Mouse (Mus musculus) embryonic facial prominence, embryonic 12.5 days (tissue): Measurements from ENCODE around the gene Hist2h2bb. TPM values are rescaled to one million over a fixed set of nuclear protein-coding genes. Genes with fewer than 3 reads are reported as not detected.
"Not testable (repeated sequence)": the region's sequence is repeated elsewhere in the genome, so short reads cannot be mapped to it uniquely, and the experiment has no call there.

Experiments used
- ATAC-seq: fragments of 200-750 bp; cut with Nextera tagmentation; 2 replicates; pipeline ENCODE4 v1.8.0; 2017; ENCODE audit not compliant: insufficient number of reproducible peaks, insufficient read depth, low FRiP score, low TSS enrichment
- H3K27ac ChIP-seq: fragments of 300-500 bp; sonication (generic); 2 replicates; pipeline ENCODE4 v1.5.1; 2016; ENCODE audit warnings: mild to moderate bottlenecking
- H3K27me3 ChIP-seq: fragments of 300-500 bp; sonication (generic); 2 replicates; pipeline ENCODE4 v1.6.1; 2016; ENCODE audit warnings: mild to moderate bottlenecking, moderate library complexity
- H3K36me3 ChIP-seq: fragments of 300-500 bp; sonication (generic); 2 replicates; pipeline ENCODE4 v1.6.1; 2016; ENCODE audit warnings: mild to moderate bottlenecking
- H3K4me1 ChIP-seq: fragments of 300-500 bp; sonication (generic); 2 replicates; pipeline ENCODE4 v1.6.1; 2016
- H3K4me2 ChIP-seq: fragments of 300-500 bp; sonication (generic); replicated peaks from 2 replicates; pipeline ENCODE4 v1.6.1; 2016; ENCODE audit warnings: mild to moderate bottlenecking, moderate library complexity
- H3K4me3 ChIP-seq: fragments of 300-500 bp; sonication (generic); 2 replicates; pipeline ENCODE4 v1.5.1; 2016; ENCODE audit warnings: mild to moderate bottlenecking
- H3K9ac ChIP-seq: fragments of 300-500 bp; sonication (generic); 2 replicates; pipeline ENCODE4 v1.6.1; 2016; ENCODE audit warnings: mild to moderate bottlenecking, moderate library complexity
- H3K9me3 ChIP-seq: fragments of 300-500 bp; sonication (generic); 2 replicates; pipeline ENCODE4 v1.6.1; 2016; ENCODE audit warnings: mild to moderate bottlenecking, moderate library complexity
- WGBS: fragments of 180-500 bp; shearing (Covaris S2); methylation state at CpG from one replicate; pipeline ENCODE4 v1.1.7; 2016; 5-methylcytosine and 5-hydroxymethylcytosine counted together
- polyA plus RNA-seq: library from polyadenylated mRNA; unstranded; fragments of >200 nt; fragmentation: Nextera tagmentation; extraction: Ambion mirVana; gene quantifications from 2 replicates; pipeline ENCODE4 v1.2.1, GENCODE M21; 2016

Gene Hist2h2bb
- polyA plus RNA-seq, 1 experiment from 2014 or later = 22.1 TPM

- WGBS = 0% methylated on average over 12 of the region's 44 CpGs
- H3K4me1 ChIP-seq = peaks cover 15% of the 10 kb centered on the region
- not testable (repeated sequence) for H3K36me3 ChIP-seq, H3K27me3 ChIP-seq, H3K9me3 ChIP-seq
- H3K27ac ChIP-seq = peak overlapping the region; percentile 98
- peak overlapping the region; percentile 68 for H3K4me2 ChIP-seq
- H3K4me3 ChIP-seq = peak overlapping the region; percentile 49
- H3K9ac ChIP-seq = peak overlapping the region; percentile 72
- ATAC-seq = peak; percentile 22; the same call in 1 of the 2 replicates
These were observed 675 bp upstream of the Hist2h2bb start for GRCm38 (mm10) chr3:96268776-96269378.

- no peak for ATAC-seq
- no peaks in the 10 kb centered on the region for H3K9me3 ChIP-seq
- H3K4me1 ChIP-seq = peaks cover 3% of the 10 kb centered on the region; the same call in 1 of the 2 replicates
- no peak overlapping the region for H3K4me3 ChIP-seq
- no peaks in the 10 kb centered on the region for H3K36me3 ChIP-seq
- no peak overlapping the region for H3K27ac ChIP-seq
- 89% methylated on average over 17 of the region's 17 CpGs for WGBS
- no peaks in the 10 kb centered on the region for H3K27me3 ChIP-seq
- no peak overlapping the region for H3K9ac ChIP-seq
- H3K4me2 ChIP-seq = no peak overlapping the region
These were observed 4.3 kb downstream of the Hist2h2bb start for GRCm38 (mm10) chr3:96273591-96274465.

DNA sequence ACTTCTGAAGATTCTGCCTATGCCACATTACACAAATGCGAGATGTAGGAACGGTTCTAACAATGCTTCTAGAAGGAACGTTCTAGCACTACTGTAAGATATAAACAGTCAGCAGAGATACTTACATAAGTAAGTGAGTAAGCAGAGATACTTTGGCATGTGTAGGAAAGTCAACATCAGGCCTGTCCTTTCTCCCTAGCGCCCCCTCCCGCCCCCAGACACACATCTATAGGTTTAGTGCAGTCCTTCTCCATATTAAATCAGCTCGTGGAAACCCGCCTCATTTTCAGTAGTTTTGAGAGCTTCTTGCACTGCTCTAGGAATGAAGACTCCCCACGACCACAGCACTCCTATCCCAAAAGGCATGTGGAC, 7.9 kb downstream of the Hist2h2bb start:
- H3K27me3 ChIP-seq = peaks cover 3% of the 10 kb centered on the region; the same call in 1 of the 2 replicates
- peak overlapping the region; percentile 87 for H3K27ac ChIP-seq
- peaks cover 3% of the 10 kb centered on the region; the same call in 1 of the 2 replicates for H3K4me1 ChIP-seq
- H3K9ac ChIP-seq = peak overlapping the region; percentile 62
- peak overlapping the region; percentile 41 for H3K4me3 ChIP-seq
- H3K36me3 ChIP-seq = no peaks in the 10 kb centered on the region
- ATAC-seq = peak; percentile 31; the same call in 1 of the 2 replicates
- H3K4me2 ChIP-seq = peak overlapping the region; percentile 76
- whole genome bisulfite sequencing = 14% methylated on average over 8 of the region's 8 CpGs
- no peaks in the 10 kb centered on the region for H3K9me3 ChIP-seq

- peak overlapping the region; percentile 41 for H3K4me3 ChIP-seq
- peaks cover 6% of the 10 kb centered on the region; the same call in 1 of the 2 replicates for H3K27me3 ChIP-seq
- H3K4me2 ChIP-seq = peak overlapping the region; percentile 76
- WGBS = under 1% methylated on average over 49 of the region's 49 CpGs
- peaks cover 3% of the 10 kb centered on the region; the same call in 1 of the 2 replicates for H3K4me1 ChIP-seq
- peak overlapping the region; percentile 87 for H3K27ac ChIP-seq
- no peaks in the 10 kb centered on the region for H3K9me3 ChIP-seq
- ATAC-seq = peak; percentile 95
- H3K9ac ChIP-seq = peak overlapping the region; percentile 62
- no peaks in the 10 kb centered on the region for H3K36me3 ChIP-seq
These were observed 8.5 kb downstream of the Hist2h2bb start for GRCm38 (mm10) chr3:96277800-96278624.

- no peak overlapping the region for H3K27ac ChIP-seq
- no peaks in the 10 kb centered on the region for H3K9me3 ChIP-seq
- H3K4me2 ChIP-seq = no peak overlapping the region
- H3K9ac ChIP-seq = no peak overlapping the region
- no peaks in the 10 kb centered on the region for H3K36me3 ChIP-seq
- ATAC-seq = no peak
- H3K27me3 ChIP-seq = peaks cover 19% of the 10 kb centered on the region
- H3K4me1 ChIP-seq = peaks cover 3% of the 10 kb centered on the region; the same call in 1 of the 2 replicates
- WGBS = 52% methylated on average over 6 of the region's 6 CpGs
- H3K4me3 ChIP-seq = no peak overlapping the region
These were observed 11.1 kb downstream of the Hist2h2bb start for GRCm38 (mm10) chr3:96280660-96281059.

DNA sequence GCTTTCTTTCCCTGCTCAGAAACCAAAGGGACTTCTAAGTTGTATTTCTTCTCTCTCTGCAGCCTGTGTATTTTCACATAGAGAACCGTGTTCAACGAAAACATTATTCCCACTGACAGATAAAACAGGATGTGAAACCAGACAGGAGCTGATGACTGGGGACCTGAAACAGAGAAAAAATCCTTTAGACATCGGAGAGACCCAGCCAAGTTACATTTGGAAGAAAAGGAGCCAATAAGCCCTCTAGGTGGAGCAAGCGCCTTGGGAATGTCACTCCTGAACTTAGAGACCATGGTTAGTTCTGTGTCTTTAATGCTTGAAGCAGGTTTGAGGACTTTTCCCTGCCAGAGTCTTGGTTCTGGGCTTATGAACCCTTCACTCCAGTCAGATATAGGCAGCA, 14.9 kb downstream of the Hist2h2bb start:
- Histone ChIP-seq H3K4me3 (0 out of 2 replicates have a peak overlapping the region, but pooled peaks have one; percentile 8), H3K27me3 (peaks cover 20% of the 10 kb centered on the region), H3K36me3 (no peaks in the 10 kb centered on the region), H3K27ac (no peak overlapping the region), H3K9ac (no peak overlapping the region), H3K4me2 (peak overlapping the region; percentile 35), H3K4me1 (no peaks in the 10 kb centered on the region), H3K9me3 (no peaks in the 10 kb centered on the region)
- no peak for ATAC-seq
- 23% methylated on average over 4 of the region's 4 CpGs for WGBS

DNA sequence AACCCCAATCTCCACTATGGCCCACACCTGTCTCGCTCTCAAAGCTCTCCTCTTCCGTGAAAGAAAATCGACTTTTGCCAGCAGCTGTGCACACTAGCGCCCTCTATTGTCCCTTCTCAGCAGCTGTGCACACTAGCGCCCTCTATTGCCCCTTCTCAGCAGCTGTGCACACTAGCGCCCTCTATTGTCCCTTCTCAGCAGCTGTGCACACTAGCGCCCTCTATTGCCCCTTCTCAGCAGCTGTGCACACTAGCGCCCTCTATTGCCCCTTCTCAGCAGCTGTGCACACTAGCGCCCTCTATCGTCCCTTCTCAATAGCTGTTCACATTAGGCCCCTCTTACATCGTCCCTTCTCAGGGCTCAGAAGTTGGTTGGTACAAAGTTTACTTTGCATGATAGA, 17.8 kb downstream of the Hist2h2bb start:
- 90% methylated on average over 11 of the region's 11 CpGs for WGBS

DNA sequence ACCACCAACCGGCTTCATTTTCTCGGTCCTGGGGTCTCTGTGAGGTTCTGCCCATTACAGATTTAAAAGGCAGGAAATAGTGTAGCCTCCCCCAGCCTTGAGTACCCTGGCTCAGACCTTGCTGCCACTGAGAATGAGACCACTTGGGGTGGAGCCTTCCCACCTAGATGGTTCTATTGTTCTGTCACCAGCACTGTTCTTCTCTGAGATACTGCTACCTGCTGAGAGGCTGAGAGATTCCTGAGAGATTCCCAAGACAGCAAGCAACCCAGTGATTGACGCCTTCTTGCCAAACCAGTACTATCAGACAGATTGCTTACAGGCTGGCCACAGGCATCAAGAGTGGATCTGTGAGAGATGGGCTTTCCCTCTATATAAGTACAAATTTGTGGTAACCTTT, 19.6 kb downstream of the Hist2h2bb start:
- no peak overlapping the region for H3K9ac ChIP-seq
- WGBS = 72% methylated on average over 3 of the region's 3 CpGs
- no peak overlapping the region for H3K4me2 ChIP-seq
- H3K4me1 ChIP-seq = no peaks in the 10 kb centered on the region
- H3K36me3 ChIP-seq = no peaks in the 10 kb centered on the region
- 0 out of 2 replicates have a peak, but pooled peaks cover 5% of the 10 kb centered on the region for H3K27me3 ChIP-seq
- H3K9me3 ChIP-seq = no peaks in the 10 kb centered on the region
- no peak for ATAC-seq
- H3K27ac ChIP-seq = no peak overlapping the region
- no peak overlapping the region for H3K4me3 ChIP-seq

More for the DNA sequence above, 17.8 kb downstream of the Hist2h2bb start:
- H3K27ac ChIP-seq, H3K4me3 ChIP-seq, H3K4me1 ChIP-seq, H3K9ac ChIP-seq, ATAC-seq, H3K36me3 ChIP-seq, H3K4me2 ChIP-seq, H3K9me3 ChIP-seq: not testable (repeated sequence)
- peaks cover 18% of the 10 kb centered on the region for H3K27me3 ChIP-seq

GRCm38 (mm10) chr3:96290727-96291126, 21.2 kb downstream of the Hist2h2bb start:
- not testable (repeated sequence) for H3K27ac ChIP-seq, H3K9ac ChIP-seq, H3K4me3 ChIP-seq, ATAC-seq, H3K9me3 ChIP-seq, H3K4me2 ChIP-seq, H3K4me1 ChIP-seq, H3K36me3 ChIP-seq, H3K27me3 ChIP-seq
- WGBS = 90% methylated on average over 3 of the region's 3 CpGs

- Histone ChIP-seq H3K9ac (no peak overlapping the region), H3K4me3 (no peak overlapping the region), H3K9me3 (no peaks in the 10 kb centered on the region; the same call in 1 of the 2 replicates), H3K36me3 (no peaks in the 10 kb centered on the region), H3K27me3 (no peaks in the 10 kb centered on the region), H3K27ac (no peak overlapping the region), H3K4me1 (no peaks in the 10 kb centered on the region), H3K4me2 (no peak overlapping the region)
- ATAC-seq = no peak
- 51% methylated on average over 6 of the region's 6 CpGs for WGBS
These were observed 23.1 kb downstream of the Hist2h2bb start for GRCm38 (mm10) chr3:96292641-96293040.

GRCm38 (mm10) chr3:96293368-96293767, 23.8 kb downstream of the Hist2h2bb start:
- no peak for ATAC-seq
- 32% methylated on average over 5 of the region's 5 CpGs for WGBS
- no peak overlapping the region for H3K27ac ChIP-seq
- H3K4me3 ChIP-seq = no peak overlapping the region
- no peak overlapping the region for H3K9ac ChIP-seq
- no peaks in the 10 kb centered on the region; the same call in 1 of the 2 replicates for H3K9me3 ChIP-seq
- H3K27me3 ChIP-seq = no peaks in the 10 kb centered on the region
- no peaks in the 10 kb centered on the region for H3K4me1 ChIP-seq
- H3K36me3 ChIP-seq = no peaks in the 10 kb centered on the region
- H3K4me2 ChIP-seq = no peak overlapping the region
